Mouse (Mus musculus) bone marrow macrophage, adult 2 months (primary cell): ENCODE measurements around the gene Unkl.

Source experiments
- CTCF ChIP-seq: IDR thresholded peaks from 2 replicates; pipeline ENCODE4 v1.5.1; 2012; ENCODE audit warnings: low read depth, mild to moderate bottlenecking, low read length, moderate library complexity
- POLR2A ChIP-seq: IDR thresholded peaks from 2 replicates; pipeline ENCODE4 v1.6.1; 2012; ENCODE audit warnings: mild to moderate bottlenecking, low read depth, low read length, borderline replicate concordance

DNA sequence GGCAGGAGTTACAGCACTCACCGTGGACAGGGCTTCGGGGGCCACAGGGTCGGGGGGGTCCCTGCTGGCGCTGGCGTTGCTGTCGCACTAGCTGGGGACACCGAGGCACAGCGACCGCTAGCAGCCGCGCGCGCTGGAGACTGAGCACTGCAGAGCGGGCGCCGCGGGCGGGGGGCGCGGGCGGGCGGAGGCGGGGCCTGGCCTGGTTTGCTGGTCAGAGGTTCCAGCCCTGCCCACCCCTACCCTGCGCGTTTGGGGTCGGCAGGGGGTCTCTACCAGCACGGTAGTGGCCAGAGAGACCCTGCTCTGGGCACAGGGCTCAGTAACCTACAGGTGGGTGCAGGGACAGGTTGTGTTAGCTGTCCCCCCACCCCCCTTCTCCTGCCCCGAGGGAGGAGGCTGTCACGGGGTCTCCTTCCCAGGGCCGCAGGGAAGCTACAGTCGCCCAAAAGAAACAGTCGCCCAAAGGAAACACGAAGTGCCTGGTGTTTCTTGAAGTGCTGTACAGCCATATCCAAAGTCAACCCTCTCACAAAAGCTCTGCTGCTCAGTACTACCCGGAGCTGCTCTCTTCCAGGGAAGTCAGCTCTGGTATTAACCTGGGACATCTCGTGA lies 68.0 kb downstream of the Unkl start, which contains the start of gene Baiap3:
- TF ChIP-seq POLR2A (no peak), CTCF (no peak)
